Mouse (Mus musculus): Measurements from ENCODE around the gene Enpep. TPM values are rescaled to one million over a fixed set of nuclear protein-coding genes. Genes with fewer than 3 reads are reported as not detected.

The Enpep gene
- polyA plus RNA-seq, 1 experiment = 1.7 TPM

DNA sequence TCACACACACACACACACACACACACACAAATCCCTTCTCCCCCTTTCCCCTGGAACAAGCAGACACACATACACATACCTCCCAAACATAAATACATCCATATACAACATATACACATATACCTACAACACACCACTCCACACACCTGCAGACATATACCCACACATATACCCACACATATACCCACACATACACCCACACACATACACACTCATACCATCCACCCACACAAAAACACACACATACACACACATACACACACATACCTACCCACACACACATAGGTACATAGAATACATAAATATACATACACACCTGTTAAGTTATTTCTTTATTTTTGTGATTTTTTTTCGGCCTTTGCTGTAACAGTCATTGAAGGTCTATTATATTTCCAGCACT lies 94.5 kb downstream of the Enpep start:
- TF ChIP-seq CTCF (IDR thresholded peaks at IDR 0.05; ENCODE audit: borderline replicate concordance, extremely low read depth, insufficient read depth, insufficient read length) (no peak), POLR2A (IDR thresholded peaks at IDR 0.05; ENCODE audit: borderline replicate concordance, extremely low read depth, insufficient read depth, insufficient read length, poor library complexity, severe bottlenecking) (no peak)
- no peak for DNase-seq (ENCODE audit: low read depth)

DNA sequence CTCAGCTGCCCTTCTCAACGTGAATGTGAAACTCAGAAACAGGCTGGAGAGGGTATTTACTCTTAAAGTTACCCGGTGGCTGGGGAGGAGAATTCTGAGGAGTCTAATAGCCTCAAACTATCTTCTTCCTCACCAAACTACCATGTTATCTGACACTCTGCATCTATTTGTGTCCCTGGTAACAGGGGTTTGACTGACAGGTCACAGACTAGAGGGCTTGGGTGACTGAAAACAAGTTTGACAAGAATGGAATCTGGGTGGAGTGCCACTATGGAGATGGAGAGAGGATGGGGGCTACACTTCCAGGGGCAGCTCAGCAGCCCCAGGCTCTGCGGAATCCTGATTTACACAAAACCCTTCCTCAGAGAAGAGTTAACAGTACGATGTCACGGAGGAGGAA lies 105.2 kb downstream of the Enpep start:
- DNase-seq (ENCODE audit: low read depth) = no peak

DNA sequence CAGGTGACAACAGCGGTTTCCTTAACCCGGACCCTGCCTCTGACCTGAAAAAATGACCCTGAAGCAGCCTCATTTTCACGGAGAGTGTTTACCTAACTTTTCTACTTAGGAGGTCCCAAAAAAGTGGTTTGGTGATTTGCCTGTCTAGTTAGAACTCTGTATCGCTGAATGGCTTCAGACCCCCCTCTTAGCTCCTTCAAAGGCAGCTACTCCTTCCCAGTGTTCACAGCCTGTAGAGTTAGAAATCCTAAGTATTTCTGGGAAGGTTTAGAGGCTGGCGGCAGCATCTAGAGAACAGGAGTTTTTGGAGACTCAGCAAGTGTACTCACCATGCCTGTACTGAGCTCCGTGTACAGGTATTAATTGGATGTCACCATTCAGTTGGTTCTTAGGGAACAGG lies 105.8 kb downstream of the Enpep start:
- DNase-seq (ENCODE audit: low read depth) = no peak
- TF ChIP-seq CTCF (IDR thresholded peaks at IDR 0.05; ENCODE audit: borderline replicate concordance, extremely low read depth, insufficient read depth, insufficient read length) (no peak), POLR2A (IDR thresholded peaks at IDR 0.05; ENCODE audit: borderline replicate concordance, extremely low read depth, insufficient read depth, insufficient read length, poor library complexity, severe bottlenecking) (no peak)

More for the DNA sequence above, 105.2 kb downstream of the Enpep start:
- TF ChIP-seq CTCF (IDR thresholded peaks at IDR 0.05; ENCODE audit: borderline replicate concordance, extremely low read depth, insufficient read depth, insufficient read length) = no peak
- no peak for TF ChIP-seq POLR2A (IDR thresholded peaks at IDR 0.05; ENCODE audit: borderline replicate concordance, extremely low read depth, insufficient read depth, insufficient read length, poor library complexity, severe bottlenecking)

DNA sequence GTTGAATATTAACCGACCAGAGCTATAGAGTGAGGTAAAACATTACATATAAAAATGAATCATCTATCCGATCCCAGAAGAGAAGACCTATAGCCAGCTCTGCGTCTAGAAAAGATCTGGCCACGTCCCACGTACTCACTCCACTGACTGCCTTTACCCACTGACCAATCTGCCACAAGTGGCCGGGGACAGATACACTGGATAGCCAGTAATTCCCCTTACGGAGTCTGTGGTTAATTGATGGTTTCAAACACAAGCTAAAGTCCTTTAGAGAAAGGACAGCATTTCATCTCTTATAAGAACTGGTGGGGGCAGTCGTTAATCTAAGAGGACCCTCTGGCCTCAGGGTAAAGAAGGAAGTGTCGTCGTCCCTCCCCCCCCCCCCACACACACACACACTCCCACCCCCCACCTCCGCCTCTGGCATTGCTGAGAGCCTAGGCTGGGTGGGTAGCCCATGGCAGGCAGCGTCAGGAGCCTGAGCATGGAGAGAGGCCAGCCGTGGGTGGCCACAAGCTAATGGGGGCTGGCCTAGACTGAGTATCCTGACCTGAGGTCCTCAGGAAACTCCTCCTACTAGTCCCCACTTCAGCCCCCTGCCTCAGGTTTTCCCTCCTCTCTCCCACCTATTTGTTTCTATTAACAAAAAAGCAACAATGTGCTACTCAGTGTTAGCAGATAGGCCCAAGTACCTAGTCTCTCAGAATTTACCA lies 106.8 kb downstream of the Enpep start:
- no peak for DNase-seq (ENCODE audit: low read depth)
- TF ChIP-seq CTCF (IDR thresholded peaks at IDR 0.05; ENCODE audit: borderline replicate concordance, extremely low read depth, insufficient read depth, insufficient read length) (no peak), POLR2A (IDR thresholded peaks at IDR 0.05; ENCODE audit: borderline replicate concordance, extremely low read depth, insufficient read depth, insufficient read length, poor library complexity, severe bottlenecking) (no peak)

DNA sequence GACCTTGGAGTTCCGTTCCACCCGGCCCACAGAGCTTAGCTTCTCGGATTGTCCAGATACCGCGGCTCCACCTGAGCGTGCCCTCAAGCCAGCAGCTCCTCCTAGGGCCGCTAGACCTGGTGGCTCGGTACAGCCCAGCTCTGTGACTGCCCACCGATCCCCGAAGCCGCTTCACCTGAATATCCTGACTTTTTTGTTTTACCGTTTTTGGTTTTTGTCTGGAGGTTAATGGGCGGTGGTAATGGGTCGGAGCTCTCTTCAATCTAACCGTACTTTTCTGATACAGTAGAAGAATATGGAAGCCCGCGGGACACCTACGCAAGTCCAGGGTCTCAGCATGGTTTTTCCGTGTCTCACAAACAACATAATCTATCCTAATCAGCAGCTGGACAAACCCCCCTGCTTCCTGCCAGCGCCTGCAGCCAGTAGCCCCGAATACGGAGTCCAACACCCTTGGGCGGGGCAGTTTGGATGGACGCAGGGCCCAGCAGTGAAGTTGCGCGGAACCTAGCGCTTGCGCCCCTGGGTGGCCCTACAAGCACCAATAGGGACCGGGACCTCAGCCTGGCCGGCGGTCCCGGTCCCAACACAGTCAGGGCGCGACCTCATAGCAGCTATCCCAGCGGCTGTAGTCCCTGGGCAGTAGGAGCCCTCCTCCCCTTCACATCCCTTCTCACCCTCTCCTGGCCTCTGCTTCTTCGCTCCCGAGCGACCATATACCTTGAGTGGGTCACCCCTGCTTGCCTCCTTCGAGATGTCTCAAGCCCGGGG lies 107.5 kb downstream of the Enpep start:
- DNase-seq (ENCODE audit: low read depth) = peak; percentile 8
- no peak for TF ChIP-seq POLR2A (IDR thresholded peaks at IDR 0.05; ENCODE audit: borderline replicate concordance, extremely low read depth, insufficient read depth, insufficient read length, poor library complexity, severe bottlenecking)
- TF ChIP-seq CTCF (IDR thresholded peaks at IDR 0.05; ENCODE audit: borderline replicate concordance, extremely low read depth, insufficient read depth, insufficient read length) = no peak

DNA sequence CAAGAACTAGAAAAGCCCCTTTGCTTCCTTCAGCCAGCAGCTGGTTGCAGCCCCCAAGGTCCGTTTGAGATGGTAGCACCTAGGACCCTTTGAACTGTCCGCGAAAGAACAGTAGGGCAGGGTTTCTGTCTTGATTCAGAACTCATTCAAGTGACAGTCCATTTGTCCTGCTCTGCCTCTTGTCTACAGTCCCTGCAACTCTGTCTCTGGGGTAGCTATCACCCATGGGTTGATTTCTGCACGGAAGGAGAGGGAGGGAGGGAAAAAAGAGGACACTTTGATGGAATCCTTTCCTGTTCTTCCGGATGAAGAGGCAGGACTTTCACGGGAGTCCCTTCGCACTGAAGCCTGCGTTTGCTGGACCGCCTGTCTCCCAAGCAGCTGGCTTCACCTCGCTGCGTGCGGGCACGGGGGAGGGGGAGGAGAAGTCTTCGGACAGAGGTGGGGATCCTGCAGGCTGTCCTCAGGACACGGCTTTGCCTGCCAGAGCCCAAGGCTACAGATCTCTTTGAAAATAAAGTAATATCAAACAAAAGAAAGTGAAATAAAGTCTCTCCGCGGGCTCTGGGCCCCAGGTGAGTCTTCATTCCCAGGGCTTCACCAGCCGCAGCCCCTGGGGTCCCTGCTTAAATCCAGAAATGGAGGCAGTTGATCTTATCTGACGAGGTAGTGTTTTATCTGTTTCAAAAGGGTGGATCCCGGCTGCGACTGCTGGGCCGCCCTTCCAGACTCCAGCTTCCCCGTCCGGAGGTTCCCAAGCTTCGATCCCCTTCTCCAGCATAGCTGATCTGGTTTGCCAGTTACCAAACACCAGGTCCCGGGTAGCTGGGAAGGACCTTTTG lies 108.3 kb downstream of the Enpep start:
- DNase-seq (ENCODE audit: low read depth) = peak; percentile 35
- TF ChIP-seq CTCF (IDR thresholded peaks at IDR 0.05; ENCODE audit: borderline replicate concordance, extremely low read depth, insufficient read depth, insufficient read length) = no peak
- no peak for TF ChIP-seq POLR2A (IDR thresholded peaks at IDR 0.05; ENCODE audit: borderline replicate concordance, extremely low read depth, insufficient read depth, insufficient read length, poor library complexity, severe bottlenecking)

DNA sequence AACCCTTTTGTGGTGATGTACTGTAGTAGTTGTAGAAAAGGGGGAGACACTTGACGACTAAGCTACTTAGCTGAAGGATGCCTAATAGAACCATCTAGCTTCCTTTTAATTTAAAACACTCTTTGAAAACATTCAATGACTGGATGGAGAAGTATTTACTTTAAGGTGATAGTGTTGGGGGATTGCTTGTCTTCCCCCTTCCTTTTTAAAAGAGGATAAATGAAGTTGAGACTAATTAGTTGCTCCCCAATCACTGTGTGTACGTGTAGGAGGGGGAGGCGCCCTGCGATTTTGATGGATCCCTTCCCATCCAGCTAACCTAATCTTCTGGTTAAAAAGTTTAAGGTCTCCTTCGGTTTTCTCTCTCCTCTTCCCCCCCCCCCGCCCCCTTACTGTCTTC lies 109.1 kb downstream of the Enpep start:
- TF ChIP-seq CTCF (IDR thresholded peaks at IDR 0.05; ENCODE audit: borderline replicate concordance, extremely low read depth, insufficient read depth, insufficient read length) (no peak), POLR2A (IDR thresholded peaks at IDR 0.05; ENCODE audit: borderline replicate concordance, extremely low read depth, insufficient read depth, insufficient read length, poor library complexity, severe bottlenecking) (no peak)
- no peak for DNase-seq (ENCODE audit: low read depth)

DNA sequence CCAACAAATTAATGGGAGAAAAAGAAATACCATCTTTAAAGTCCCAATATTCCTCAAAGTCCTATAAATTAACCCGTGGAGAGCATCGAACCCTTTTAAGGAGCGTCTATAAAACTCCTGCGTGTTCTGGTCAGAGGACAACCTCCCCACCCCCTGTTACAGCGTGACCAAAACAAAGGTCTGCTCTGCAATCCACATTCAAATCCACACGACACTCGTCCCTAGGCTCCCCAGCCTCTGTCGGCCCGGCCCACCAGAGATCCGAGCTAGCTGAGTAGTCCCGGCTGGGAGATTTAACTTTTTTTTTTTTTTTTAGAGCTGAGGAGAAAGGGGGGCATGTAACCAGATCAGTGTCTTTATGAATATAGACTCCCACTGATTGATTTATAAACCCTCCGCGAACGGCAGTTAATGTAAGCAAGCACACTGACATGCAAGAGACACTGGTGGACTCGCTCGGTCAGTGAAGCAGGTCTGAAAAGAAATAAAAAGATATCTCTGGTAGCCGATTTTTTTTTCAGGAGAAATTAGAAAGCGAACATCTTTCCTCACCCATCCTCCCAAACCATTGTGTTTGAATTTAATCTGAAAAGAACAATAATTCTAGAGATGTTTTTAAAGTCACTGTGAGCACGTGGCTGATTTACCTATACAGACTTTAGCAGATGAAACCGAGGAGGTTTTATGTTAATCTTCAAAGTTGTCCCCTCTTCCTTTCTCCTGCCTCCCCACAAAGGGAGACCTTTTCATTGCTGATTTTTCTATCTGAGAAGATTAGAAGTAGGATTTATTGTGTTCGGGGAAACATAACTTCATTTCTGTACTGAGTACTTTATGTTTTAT lies 109.9 kb downstream of the Enpep start:
- peak; percentile 55 for DNase-seq (ENCODE audit: low read depth)
- no peak for TF ChIP-seq POLR2A (IDR thresholded peaks at IDR 0.05; ENCODE audit: borderline replicate concordance, extremely low read depth, insufficient read depth, insufficient read length, poor library complexity, severe bottlenecking)
- no peak for TF ChIP-seq CTCF (IDR thresholded peaks at IDR 0.05; ENCODE audit: borderline replicate concordance, extremely low read depth, insufficient read depth, insufficient read length)

DNA sequence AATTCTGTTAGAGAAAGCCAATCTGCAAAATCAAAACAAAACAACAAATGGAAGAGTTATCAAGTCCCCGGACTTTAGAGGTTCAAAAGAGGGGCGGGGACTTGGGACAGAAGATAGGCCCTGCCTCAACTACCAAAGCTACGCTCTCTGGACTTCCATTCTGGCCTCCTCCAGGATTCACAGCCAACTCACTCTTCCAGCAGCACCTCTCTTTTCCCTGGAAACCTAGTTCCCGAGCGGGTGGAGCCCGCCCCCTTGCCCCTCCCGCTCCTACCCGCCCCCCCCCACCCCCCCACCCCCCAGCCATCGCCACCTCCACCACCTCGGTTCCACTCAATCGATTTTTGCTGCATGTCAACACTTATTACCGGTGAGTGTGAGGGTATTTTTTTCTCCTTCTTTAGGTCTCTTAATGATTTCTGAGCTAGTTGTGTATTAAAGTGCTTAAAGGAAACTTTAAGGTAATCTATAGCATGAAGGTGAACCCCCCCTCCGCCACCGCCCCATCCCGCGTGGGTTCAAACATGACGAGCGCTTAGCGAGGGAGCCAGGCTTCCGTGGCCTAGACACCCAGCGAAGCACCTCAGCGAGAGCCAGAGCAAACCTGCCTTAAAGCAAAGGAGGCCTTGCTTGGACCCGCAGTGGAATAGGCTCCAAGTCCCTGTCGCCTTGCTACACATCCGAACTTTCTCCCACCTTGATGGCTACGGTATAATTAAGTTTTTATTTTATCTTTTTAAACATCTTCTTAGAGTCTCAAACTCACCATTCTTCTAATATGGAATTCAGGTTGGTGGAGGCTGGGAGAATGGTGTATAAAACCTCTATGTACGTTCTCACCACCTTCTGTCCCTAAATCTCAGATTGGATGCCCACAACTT lies 110.9 kb downstream of the Enpep start:
- DNase-seq (ENCODE audit: low read depth) = peak; percentile 20
- TF ChIP-seq CTCF (IDR thresholded peaks at IDR 0.05; ENCODE audit: borderline replicate concordance, extremely low read depth, insufficient read depth, insufficient read length) (no peak), POLR2A (IDR thresholded peaks at IDR 0.05; ENCODE audit: borderline replicate concordance, extremely low read depth, insufficient read depth, insufficient read length, poor library complexity, severe bottlenecking) (no peak)
